Mouse (Mus musculus): ENCODE results near the gene Ube2i. TPM values are rescaled to one million over a fixed set of nuclear protein-coding genes. Genes with fewer than 3 reads are reported as not detected.
A peak's percentile ranks its signal among the peaks of the same experiment; 100 is the strongest.
"Not testable (repeated sequence)": the region's sequence is repeated elsewhere in the genome, so short reads cannot be mapped to it uniquely, and the experiment has no call there.

Gene Ube2i
- polyA plus RNA-seq, 1 experiment from 2014 or later: 522 TPM

GRCm38 (mm10) chr17:25224586-25225222 lies 49.7 kb downstream of the Ube2i start:
- peaks cover 16% of the 10 kb centered on the region for H3K4me1 ChIP-seq
- no peak overlapping the region for H3K4me3 ChIP-seq
- H3K9me3 ChIP-seq: no peaks in the 10 kb centered on the region
- H3K27me3 ChIP-seq: no peaks in the 10 kb centered on the region
- H3K4me2 ChIP-seq: no peak overlapping the region
- H3K36me3 ChIP-seq: peaks cover 54% of the 10 kb centered on the region
- no peak overlapping the region for H3K9ac ChIP-seq
- H3K27ac ChIP-seq: no peak overlapping the region
- 88% methylated on average over 7 of the region's 7 CpGs for WGBS
- ATAC-seq (ENCODE audit: insufficient number of reproducible peaks, low FRiP score, low TSS enrichment, low read depth): no peak

GRCm38 (mm10) chr17:25222951-25223601 lies 51.3 kb downstream of the Ube2i start:
- Histone ChIP-seq H3K4me3 (peak overlapping the region; percentile 23), H3K9ac (no peak overlapping the region), H3K4me1 (peaks cover 16% of the 10 kb centered on the region), H3K4me2 (peak overlapping the region; percentile 39), H3K27ac (peak overlapping the region; percentile 43; the same call in 1 of the 2 replicates), H3K27me3 (no peaks in the 10 kb centered on the region), H3K36me3 (peaks cover 54% of the 10 kb centered on the region), H3K9me3 (no peaks in the 10 kb centered on the region)
- ATAC-seq (ENCODE audit: insufficient number of reproducible peaks, low FRiP score, low TSS enrichment, low read depth): no peak
- WGBS: 41% methylated on average over 6 of the region's 6 CpGs

GRCm38 (mm10) chr17:25222504-25222940 lies 51.9 kb downstream of the Ube2i start:
- 13% methylated on average over 14 of the region's 28 CpGs for WGBS
- Histone ChIP-seq H3K36me3 (peaks cover 54% of the 10 kb centered on the region), H3K4me2 (peak overlapping the region; percentile 65), H3K4me3 (peak overlapping the region; percentile 39), H3K27ac (peak overlapping the region; percentile 43; the same call in 1 of the 2 replicates), H3K4me1 (peaks cover 16% of the 10 kb centered on the region)
- not testable (repeated sequence) for H3K9me3 ChIP-seq, H3K27me3 ChIP-seq, H3K9ac ChIP-seq
- ATAC-seq (ENCODE audit: insufficient number of reproducible peaks, low FRiP score, low TSS enrichment, low read depth): peak; percentile 70; the same call in 1 of the 2 replicates

GRCm38 (mm10) chr17:25221821-25222503 lies 52.5 kb downstream of the Ube2i start:
- under 1% methylated on average over 17 of the region's 30 CpGs for WGBS
- peak; percentile 74 for ATAC-seq (ENCODE audit: insufficient number of reproducible peaks, low FRiP score, low TSS enrichment, low read depth)

GRCm38 (mm10) chr17:25220746-25221145 lies 53.7 kb downstream of the Ube2i start:
- no peak overlapping the region for H3K4me2 ChIP-seq
- WGBS: 85% methylated on average over 1 of the region's 1 CpGs
- H3K9me3 ChIP-seq: no peaks in the 10 kb centered on the region
- H3K27me3 ChIP-seq: no peaks in the 10 kb centered on the region
- ATAC-seq (ENCODE audit: insufficient number of reproducible peaks, low FRiP score, low TSS enrichment, low read depth): no peak
- H3K4me1 ChIP-seq: peaks cover 16% of the 10 kb centered on the region
- no peak overlapping the region for H3K27ac ChIP-seq
- H3K9ac ChIP-seq: no peak overlapping the region
- peaks cover 57% of the 10 kb centered on the region for H3K36me3 ChIP-seq
- H3K4me3 ChIP-seq: no peak overlapping the region

More at GRCm38 (mm10) chr17:25221821-25222503, 52.5 kb downstream of the Ube2i start:
- H3K4me2 ChIP-seq: peak overlapping the region; percentile 65
- peaks cover 57% of the 10 kb centered on the region for H3K36me3 ChIP-seq
- H3K9me3 ChIP-seq: no peaks in the 10 kb centered on the region
- H3K9ac ChIP-seq: no peak overlapping the region
- H3K27me3 ChIP-seq: no peaks in the 10 kb centered on the region
- peak overlapping the region; percentile 39 for H3K4me3 ChIP-seq
- peaks cover 16% of the 10 kb centered on the region for H3K4me1 ChIP-seq
- H3K27ac ChIP-seq: peak overlapping the region; percentile 47

- H3K4me3 ChIP-seq: no peak overlapping the region
- H3K36me3 ChIP-seq: peaks cover 59% of the 10 kb centered on the region
- H3K27ac ChIP-seq: no peak overlapping the region
- ATAC-seq (ENCODE audit: insufficient number of reproducible peaks, low FRiP score, low TSS enrichment, low read depth): no peak
- no peak overlapping the region for H3K4me2 ChIP-seq
- H3K27me3 ChIP-seq: no peaks in the 10 kb centered on the region
- H3K4me1 ChIP-seq: peaks cover 16% of the 10 kb centered on the region
- WGBS: 90% methylated on average over 15 of the region's 15 CpGs
- H3K9me3 ChIP-seq: no peaks in the 10 kb centered on the region
- H3K9ac ChIP-seq: no peak overlapping the region
Measured at GRCm38 (mm10) chr17:25219492-25220295, 54.7 kb downstream of the Ube2i start.

- no peak for ATAC-seq (ENCODE audit: insufficient number of reproducible peaks, low FRiP score, low TSS enrichment, low read depth)
- WGBS: 91% methylated on average over 9 of the region's 9 CpGs
- no peaks in the 10 kb centered on the region for H3K27me3 ChIP-seq
- H3K4me2 ChIP-seq: no peak overlapping the region
- H3K4me3 ChIP-seq: no peak overlapping the region
- no peaks in the 10 kb centered on the region for H3K9me3 ChIP-seq
- H3K9ac ChIP-seq: no peak overlapping the region
- peaks cover 61% of the 10 kb centered on the region for H3K36me3 ChIP-seq
- peaks cover 16% of the 10 kb centered on the region for H3K4me1 ChIP-seq
- no peak overlapping the region for H3K27ac ChIP-seq
Measured at GRCm38 (mm10) chr17:25218967-25219366, 55.5 kb downstream of the Ube2i start.

- Histone ChIP-seq H3K36me3 (peaks cover 89% of the 10 kb centered on the region), H3K4me3 (no peak overlapping the region), H3K27me3 (no peaks in the 10 kb centered on the region), H3K4me2 (no peak overlapping the region), H3K4me1 (no peaks in the 10 kb centered on the region), H3K9me3 (no peaks in the 10 kb centered on the region), H3K27ac (no peak overlapping the region), H3K9ac (no peak overlapping the region)
- 83% methylated on average over 3 of the region's 3 CpGs for WGBS
- no peak for ATAC-seq (ENCODE audit: insufficient number of reproducible peaks, low FRiP score, low TSS enrichment, low read depth)
Measured at GRCm38 (mm10) chr17:25215431-25215830, 59.0 kb downstream of the Ube2i start.

Small RNAs within 50 kb of the gene (microRNA-seq; reads per million reads assigned to microRNA genes)
- not detected for gene Mir3547

Other genes starting within 250 kb of the Ube2i start
- 22.3 and 25.3 TPM in 2 replicates for gene Tmem204, start 191.0 kb downstream of the Ube2i start, polyA plus RNA-seq (2015; fragmentation: Nextera tagmentation; extraction: Ambion mirVana)
- gene Telo2, start 158.7 kb downstream of the Ube2i start, polyA plus RNA-seq (2015; fragmentation: Nextera tagmentation; extraction: Ambion mirVana): 39.1 and 41.6 TPM in 2 replicates
- gene Ptx4, start 153.9 kb downstream of the Ube2i start, polyA plus RNA-seq (2015; fragmentation: Nextera tagmentation; extraction: Ambion mirVana): 6.1 and 6.6 TPM in 2 replicates
- gene Clcn7, start 141.2 kb downstream of the Ube2i start, polyA plus RNA-seq (2015; fragmentation: Nextera tagmentation; extraction: Ambion mirVana): 25.2 and 26.4 TPM in 2 replicates
- gene Ccdc154, start 112.2 kb downstream of the Ube2i start, polyA plus RNA-seq (2015; fragmentation: Nextera tagmentation; extraction: Ambion mirVana): 0.08 TPM in 1 of 2 replicates, not detected in the other
- gene Gm38655, start 99.2 kb downstream of the Ube2i start, polyA plus RNA-seq (2015; fragmentation: Nextera tagmentation; extraction: Ambion mirVana): not detected in 2 replicates
- gene BC003965, start 90.1 kb downstream of the Ube2i start, polyA plus RNA-seq (2015; fragmentation: Nextera tagmentation; extraction: Ambion mirVana): 31.4 and 33.6 TPM in 2 replicates
- 9.1 and 9.9 TPM in 2 replicates for gene Unkl, start 86.2 kb downstream of the Ube2i start, polyA plus RNA-seq (2015; fragmentation: Nextera tagmentation; extraction: Ambion mirVana)
- gene Gnptg, start 34.5 kb downstream of the Ube2i start, polyA plus RNA-seq (2015; fragmentation: Nextera tagmentation; extraction: Ambion mirVana): 34.9 and 41.6 TPM in 2 replicates
- 45.2 and 50.8 TPM in 2 replicates for gene Tsr3, start 34.5 kb downstream of the Ube2i start, polyA plus RNA-seq (2015; fragmentation: Nextera tagmentation; extraction: Ambion mirVana)
- 0.46 and 0.61 TPM in 2 replicates for gene Baiap3, start 18.3 kb downstream of the Ube2i start, polyA plus RNA-seq (2015; fragmentation: Nextera tagmentation; extraction: Ambion mirVana)
- 10.6 and 12.6 TPM in 2 replicates for gene Prss34, start 23.8 kb upstream of the Ube2i start, polyA plus RNA-seq (2015; fragmentation: Nextera tagmentation; extraction: Ambion mirVana)
- gene Prss28, start 34.0 kb upstream of the Ube2i start, polyA plus RNA-seq (2015; fragmentation: Nextera tagmentation; extraction: Ambion mirVana): not detected in 2 replicates
- not detected in 2 replicates for gene Prss29, start 44.0 kb upstream of the Ube2i start, polyA plus RNA-seq (2015; fragmentation: Nextera tagmentation; extraction: Ambion mirVana)
- gene Tpsab1, start 70.9 kb upstream of the Ube2i start, polyA plus RNA-seq (2015; fragmentation: Nextera tagmentation; extraction: Ambion mirVana): 5.0 and 5.3 TPM in 2 replicates
- 209 and 239 TPM in 2 replicates for gene Tpsb2, start 91.7 kb upstream of the Ube2i start, polyA plus RNA-seq (2015; fragmentation: Nextera tagmentation; extraction: Ambion mirVana)
- gene Tpsg1, start 94.7 kb upstream of the Ube2i start, polyA plus RNA-seq (2015; fragmentation: Nextera tagmentation; extraction: Ambion mirVana): 14.4 and 16.6 TPM in 2 replicates
- gene Cacna1h, start 159.2 kb upstream of the Ube2i start, polyA plus RNA-seq (2015; fragmentation: Nextera tagmentation; extraction: Ambion mirVana): 3.8 and 4.8 TPM in 2 replicates
- not detected in 2 replicates for gene Tekt4, start 180.0 kb upstream of the Ube2i start, polyA plus RNA-seq (2015; fragmentation: Nextera tagmentation; extraction: Ambion mirVana)
- 0.08 TPM in 1 of 2 replicates, not detected in the other for gene Sstr5, start 222.7 kb upstream of the Ube2i start, polyA plus RNA-seq (2015; fragmentation: Nextera tagmentation; extraction: Ambion mirVana)

Data from limb, embryonic 15.5 days (tissue).